Mouse (Mus musculus) kidney, adult 2 months (tissue): ENCODE measurements around the gene Efna2.
A peak's percentile ranks its signal among the peaks of the same experiment; 100 is the strongest.

Experiments used
- CTCF ChIP-seq: fragments of 200-500 bp; conservative IDR thresholded peaks from 2 replicates; pipeline ENCODE4 v1.5.1; 2011; ENCODE audit warnings: low read depth, mild to moderate bottlenecking, control low read depth, low read length, moderate library complexity, mixed read lengths; ENCODE audit not compliant: insufficient read depth, insufficient read length
- POLR2A ChIP-seq: fragments of 200-500 bp; IDR thresholded peaks from one replicate; pipeline ENCODE4 v1.6.1; 2011; ENCODE audit warnings: low read depth, low read length, control low read depth

GRCm38 (mm10) chr10:80149291-80150225, 29.7 kb upstream of the Efna2 start:
- no peak for TF ChIP-seq CTCF
- peak; percentile 75 for TF ChIP-seq POLR2A
